Mouse (Mus musculus) lung, adult 2 months (tissue): ENCODE measurements around the gene Epha4.

Experiments used
- CTCF ChIP-seq: fragments of 200-500 bp; IDR thresholded peaks from 2 replicates; pipeline ENCODE4 v1.5.1; 2011; ENCODE audit warnings: mild to moderate bottlenecking, low read length, control low read depth; ENCODE audit not compliant: insufficient read depth
- POLR2A ChIP-seq: fragments of 200-500 bp; IDR thresholded peaks from 2 replicates; pipeline ENCODE4 v1.6.1; 2011; ENCODE audit warnings: low read depth, mild to moderate bottlenecking, control low read depth, low read length, borderline replicate concordance; ENCODE audit errors: extremely low read depth

DNA sequence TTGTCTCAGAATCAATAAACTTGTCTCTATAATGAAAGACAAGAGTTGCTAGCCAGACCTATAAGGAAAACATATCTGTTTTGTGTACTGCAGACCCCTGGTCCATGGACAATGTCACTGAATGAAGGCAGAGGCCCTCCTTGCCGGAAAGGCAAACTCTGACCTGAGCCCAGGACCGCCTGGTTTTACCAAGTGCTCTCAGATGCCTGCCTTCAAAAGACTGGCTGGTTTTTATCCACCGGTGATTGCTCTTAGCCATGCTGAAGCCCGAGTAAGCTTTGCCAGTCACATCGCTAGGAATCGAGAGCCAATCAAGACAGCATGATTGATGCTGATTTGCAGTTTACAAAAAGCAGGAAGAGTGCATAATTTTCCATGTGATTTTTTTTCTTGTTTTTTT, 176.5 kb downstream of the Epha4 start:
- TF ChIP-seq CTCF = no peak
- no peak for TF ChIP-seq POLR2A
